Mouse (Mus musculus) myocyte (in vitro differentiated cells): ENCODE measurements at regions not wholly inside any gene's neighbourhood (a gene's known extent, or its start where the extent isn't known, plus 50 kb on each side); places are given as distances from the start of the nearest gene placed in this dataset.

ENCODE experiments used
- H3K27me3 ChIP-seq: one replicate; pipeline ENCODE4 v1.6.1; 2011; ENCODE audit not compliant: control insufficient read depth, insufficient read depth, insufficient read length
- H3K36me3 ChIP-seq: one replicate; pipeline ENCODE4 v1.6.1; 2011; ENCODE audit not compliant: control insufficient read depth, insufficient read depth
- H3K4me2 ChIP-seq: one replicate; pipeline ENCODE4 v1.6.1; 2011; ENCODE audit warnings: low read depth, control low read depth
- H3K4me3 ChIP-seq: one replicate; pipeline ENCODE4 v1.5.1; 2011; ENCODE audit warnings: mild to moderate bottlenecking, control low read depth, moderate library complexity
- H3K79me2 ChIP-seq: one replicate; pipeline ENCODE4 v1.6.1; 2011; ENCODE audit not compliant: control insufficient read depth, insufficient read depth
- H3ac ChIP-seq: one replicate; pipeline ENCODE4 v1.6.1; 2011; ENCODE audit not compliant: control insufficient read depth, insufficient read length
- CEBPB ChIP-seq: IDR thresholded peaks from 2 replicates; pipeline ENCODE4 v1.6.1; 2011; ENCODE audit warnings: mild to moderate bottlenecking, moderate library complexity; ENCODE audit not compliant: poor library complexity, insufficient read depth, severe bottlenecking
- E2F4 ChIP-seq: IDR thresholded peaks from one replicate; pipeline ENCODE4 v1.6.1; 2011; ENCODE audit warnings: mild to moderate bottlenecking, control low read depth, moderate library complexity; ENCODE audit not compliant: insufficient read depth
- MAX ChIP-seq: IDR thresholded peaks from one replicate; pipeline ENCODE4 v1.6.1; 2011; ENCODE audit warnings: low read depth, mild to moderate bottlenecking, control low read depth
- MYOD1 ChIP-seq, 3 experiments: IDR thresholded peaks; one replicate each; pipeline ENCODE4 v1.6.1; 2011; ENCODE audit warnings: control low read depth in 2 of 3, low read depth in 2 of 3, mild to moderate bottlenecking in 2 of 3, moderate library complexity in 1 of 3; ENCODE audit not compliant: insufficient read length in 2 of 3, control insufficient read depth in 1 of 3
- MYOG ChIP-seq, 3 experiments: IDR thresholded peaks; one replicate each; pipeline ENCODE4 v1.6.1; 2011; ENCODE audit warnings: control low read depth in 2 of 3, low read depth in 2 of 3, mild to moderate bottlenecking in 2 of 3; ENCODE audit not compliant: insufficient read length in 2 of 3, control insufficient read depth in 1 of 3, insufficient read depth in 1 of 3
- POLR2A ChIP-seq: IDR thresholded peaks from one replicate; pipeline ENCODE4 v1.6.1; 2011; ENCODE audit warnings: low read depth, mild to moderate bottlenecking, control low read depth, moderate library complexity; ENCODE audit not compliant: insufficient read length
- POLR2AphosphoS2 ChIP-seq: IDR thresholded peaks from one replicate; pipeline ENCODE4 v1.6.1; 2011; ENCODE audit warnings: low read depth, control low read depth; ENCODE audit not compliant: insufficient read length
- REST ChIP-seq: IDR thresholded peaks from one replicate; pipeline ENCODE4 v1.6.1; 2011; ENCODE audit warnings: mild to moderate bottlenecking, control low read depth, moderate library complexity; ENCODE audit not compliant: insufficient read depth, insufficient read length
- SRF ChIP-seq: IDR thresholded peaks from one replicate; pipeline ENCODE4 v1.6.1; 2011; ENCODE audit warnings: low read depth; ENCODE audit not compliant: control insufficient read depth, insufficient read length
- TCF12 ChIP-seq: IDR thresholded peaks from one replicate; pipeline ENCODE4 v1.6.1; 2011; ENCODE audit warnings: mild to moderate bottlenecking, control low read depth; ENCODE audit not compliant: poor library complexity, insufficient read depth, severe bottlenecking
- TCF3 ChIP-seq: IDR thresholded peaks from one replicate; pipeline ENCODE4 v1.6.1; 2011; ENCODE audit warnings: low read depth, control low read depth; ENCODE audit not compliant: insufficient read length
- USF1 ChIP-seq: IDR thresholded peaks from one replicate; pipeline ENCODE4 v1.6.1; 2011; ENCODE audit warnings: low read depth, mild to moderate bottlenecking, control low read depth, moderate library complexity

- Histone ChIP-seq H3K36me3 (no peaks in the 10 kb centered on the region), H3K4me2 (no peak overlapping the region), H3ac (no peak overlapping the region), H3K79me2 (no peaks in the 10 kb centered on the region), H3K27me3 (no peaks in the 10 kb centered on the region), H3K4me3 (no peak overlapping the region)
- TF ChIP-seq MYOD1 (IDR thresholded peaks at IDR 0.05; ENCODE audit: control insufficient read depth in 1 of 3, insufficient read length in 2 of 3, low read depth in 2 of 3) (no peak), SRF (no peak), REST (no peak), CEBPB (no peak), TCF12 (no peak), USF1 (no peak), POLR2AphosphoS2 (no peak), MAX (no peak), POLR2A (no peak), TCF3 (no peak), MYOG (IDR thresholded peaks at IDR 0.05; ENCODE audit: control insufficient read depth in 1 of 3, insufficient read depth in 1 of 3, insufficient read length in 2 of 3, low read depth in 2 of 3) (no peak), E2F4 (no peak)
Observed at GRCm38 (mm10) chr5:102417642-102418041, 63.5 kb upstream of the Arhgap24 start.

DNA sequence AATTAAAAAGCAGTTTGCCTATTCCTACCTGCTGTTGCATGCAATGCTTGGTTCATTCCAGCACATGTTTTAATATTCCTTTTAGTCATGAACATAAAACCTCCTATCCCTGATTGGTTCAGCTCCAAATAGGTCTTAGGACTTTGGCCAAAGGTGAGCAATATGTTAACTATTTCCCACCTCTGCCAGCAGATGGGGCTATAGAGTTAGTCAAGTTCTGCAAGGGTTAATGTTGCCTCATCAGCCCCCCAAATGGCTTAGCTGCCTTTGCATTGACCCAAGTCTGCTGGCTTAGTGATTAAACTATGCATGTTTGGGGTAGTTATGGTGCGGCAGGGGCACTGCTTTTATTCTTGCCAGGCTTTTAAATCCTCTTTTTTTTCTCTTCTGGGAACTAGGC is 62.1 kb upstream of the Arhgap24 start:
- Histone ChIP-seq H3K4me3 (no peak overlapping the region), H3K4me2 (no peak overlapping the region), H3K36me3 (no peaks in the 10 kb centered on the region), H3K79me2 (no peaks in the 10 kb centered on the region), H3K27me3 (no peaks in the 10 kb centered on the region), H3ac (no peak overlapping the region)
- no peak for TF ChIP-seq E2F4
- TF ChIP-seq CEBPB: 0 out of 2 replicates have a peak, but pooled peaks have one; percentile 13
- TF ChIP-seq MYOD1 (IDR thresholded peaks at IDR 0.05; ENCODE audit: control insufficient read depth in 1 of 3, insufficient read length in 2 of 3, low read depth in 2 of 3): no peak
- no peak for TF ChIP-seq USF1
- TF ChIP-seq MYOG (IDR thresholded peaks at IDR 0.05; ENCODE audit: control insufficient read depth in 1 of 3, insufficient read depth in 1 of 3, insufficient read length in 2 of 3, low read depth in 2 of 3): no peak
- no peak for TF ChIP-seq REST
- no peak for TF ChIP-seq TCF12
- TF ChIP-seq POLR2A: no peak

DNA sequence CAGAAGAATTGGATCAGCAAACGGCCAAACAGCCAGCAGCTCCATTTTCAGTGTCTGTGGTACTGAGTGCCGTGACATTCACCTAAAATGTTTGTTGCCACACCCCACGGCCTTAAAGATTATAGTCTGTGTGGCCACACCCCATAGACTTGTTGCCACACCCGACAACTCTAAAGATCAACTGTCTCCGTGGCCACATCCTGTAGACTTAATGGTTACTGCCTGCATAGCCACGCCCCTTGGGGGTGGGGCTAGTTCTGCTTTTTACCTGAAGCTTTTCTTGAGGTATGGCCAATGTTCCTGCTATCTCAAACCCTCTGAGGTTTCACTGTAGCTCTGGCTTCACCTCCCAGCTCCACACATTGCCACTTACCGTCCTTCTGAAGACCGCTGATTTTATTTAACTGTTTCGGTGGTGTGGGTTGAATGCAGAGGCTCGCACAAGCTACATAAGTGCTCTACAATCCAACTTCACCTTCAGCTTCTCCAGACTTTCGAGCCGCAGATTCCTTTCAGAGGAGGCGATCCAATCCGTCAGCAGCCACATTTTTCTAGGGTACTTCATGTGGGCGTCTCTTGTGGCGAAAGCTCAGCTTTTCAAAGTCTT is 56.5 kb upstream of the Arhgap24 start:
- H3K4me3 ChIP-seq: no peak overlapping the region
- no peak overlapping the region for H3ac ChIP-seq
- H3K4me2 ChIP-seq: no peak overlapping the region
- no peak for TF ChIP-seq MAX
- no peak for TF ChIP-seq SRF
- TF ChIP-seq MYOD1 (IDR thresholded peaks at IDR 0.05; ENCODE audit: control insufficient read depth in 1 of 3, insufficient read length in 2 of 3, low read depth in 2 of 3): no peak
- TF ChIP-seq MYOG (IDR thresholded peaks at IDR 0.05; ENCODE audit: control insufficient read depth in 1 of 3, insufficient read depth in 1 of 3, insufficient read length in 2 of 3, low read depth in 2 of 3): no peak
- no peak for TF ChIP-seq POLR2A
- no peaks in the 10 kb centered on the region for H3K79me2 ChIP-seq
- no peaks in the 10 kb centered on the region for H3K27me3 ChIP-seq
- no peaks in the 10 kb centered on the region for H3K36me3 ChIP-seq

DNA sequence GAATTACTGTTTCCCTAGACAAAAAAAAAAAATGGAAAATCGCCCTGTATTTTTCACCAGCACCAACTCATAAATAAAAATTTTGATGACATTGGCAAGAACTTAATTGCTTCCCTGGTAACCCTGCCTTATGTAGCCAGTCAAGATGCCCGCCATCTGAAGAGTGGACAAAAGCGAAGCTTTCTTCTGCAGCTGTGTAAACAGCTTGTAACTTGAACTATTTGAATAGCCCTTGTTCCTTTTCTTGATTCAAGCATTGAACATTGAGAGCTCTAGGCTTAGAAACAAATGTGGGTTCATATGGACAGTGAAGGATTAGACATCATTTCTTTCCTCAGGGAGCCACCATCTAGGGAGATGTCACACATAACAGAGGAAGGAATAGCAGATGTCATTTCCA is 52.9 kb upstream of the Arhgap24 start:
- no peak for TF ChIP-seq SRF
- TF ChIP-seq USF1: no peak
- no peak for TF ChIP-seq MAX
- no peak for TF ChIP-seq MYOD1 (IDR thresholded peaks at IDR 0.05; ENCODE audit: control insufficient read depth in 1 of 3, insufficient read length in 2 of 3, low read depth in 2 of 3)
- no peak for TF ChIP-seq CEBPB
- TF ChIP-seq TCF12: no peak
- TF ChIP-seq MYOG (IDR thresholded peaks at IDR 0.05; ENCODE audit: control insufficient read depth in 1 of 3, insufficient read depth in 1 of 3, insufficient read length in 2 of 3, low read depth in 2 of 3): no peak
- no peak for TF ChIP-seq E2F4
- no peak for TF ChIP-seq POLR2A
- no peak for TF ChIP-seq REST
- no peak overlapping the region for H3K4me2 ChIP-seq
- no peaks in the 10 kb centered on the region for H3K27me3 ChIP-seq
- H3K4me3 ChIP-seq: no peak overlapping the region
- no peaks in the 10 kb centered on the region for H3K36me3 ChIP-seq
- no peak overlapping the region for H3ac ChIP-seq
- H3K79me2 ChIP-seq: no peaks in the 10 kb centered on the region
